Mouse (Mus musculus): Measurements from ENCODE around the gene Olfr481. TPM values are rescaled to one million over a fixed set of nuclear protein-coding genes. Genes with fewer than 3 reads are reported as not detected.

Olfr481 gene
- not detected in 2 replicates for polyA plus RNA-seq (2016; fragmentation: Nextera tagmentation; extraction: Ambion mirVana)

DNA sequence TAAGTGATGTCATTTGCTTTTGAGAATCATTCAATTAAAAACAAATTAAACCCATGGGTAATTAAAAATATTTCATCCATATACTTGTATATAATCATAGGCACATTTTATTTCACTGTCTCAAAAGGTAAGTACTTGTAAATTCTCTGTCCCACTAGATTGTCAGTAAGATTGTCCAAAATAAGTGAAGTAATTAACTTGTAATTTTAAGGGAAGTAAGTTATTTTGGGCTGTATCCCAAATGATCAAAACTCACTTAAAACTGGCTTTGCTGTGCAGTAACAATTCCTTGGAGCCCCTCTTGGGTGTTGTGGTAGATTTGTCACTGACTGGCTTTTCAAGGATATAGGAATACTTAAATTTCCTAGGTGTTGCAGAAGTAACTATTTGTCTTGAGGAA lies at the start of gene Olfr481:
Gene Olfr481, plus strand, starts transcription at position 301 of the 400 bp plus-strand sequence.
- no peaks in the 10 kb centered on the region for H3K9me3 ChIP-seq
- no peak within 1 kb of the TSS for H3K4me3 ChIP-seq (replicated peaks)
- H3K4me1 ChIP-seq: no peaks in the 10 kb centered on the region
- H3K4me2 ChIP-seq: no peak within 1 kb of the TSS
- no peaks in the 10 kb centered on the region for H3K36me3 ChIP-seq (replicated peaks)
- no peak within 1 kb of the TSS for H3K27ac ChIP-seq
- no peak for ATAC-seq (ENCODE audit: low FRiP score)
- no peak within 1 kb of the TSS for H3K9ac ChIP-seq
- no peaks in the 10 kb centered on the region for H3K27me3 ChIP-seq

DNA sequence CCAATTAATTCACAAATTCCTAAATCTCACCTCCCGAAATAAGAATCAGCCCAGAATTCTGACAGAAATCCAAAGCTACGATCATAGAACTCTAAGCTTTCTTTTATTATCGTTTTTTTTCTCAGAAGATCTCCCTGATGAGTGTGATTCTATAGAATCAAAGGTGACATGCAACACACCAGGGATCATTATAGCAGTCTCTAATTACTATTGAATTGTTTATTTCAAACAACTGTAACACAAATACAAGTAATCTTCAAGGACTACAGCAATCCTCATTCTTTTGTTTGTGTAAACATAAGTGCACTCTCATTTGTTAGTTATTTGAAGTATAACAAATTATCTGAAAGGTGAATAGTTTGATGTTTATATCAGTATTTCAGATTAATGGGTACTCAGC lies 45.8 kb upstream of the Olfr481 start, which contains the start of gene Olfr478:
Gene Olfr478, minus strand, starts transcription at position 101 of the 400 bp plus-strand sequence.
- 85% methylated on average over 3 of the region's 3 CpGs for WGBS
- Histone ChIP-seq H3K4me3 (replicated peaks) (no peak within 1 kb of the TSS), H3K4me1 (no peaks in the 10 kb centered on the region), H3K9ac (no peak within 1 kb of the TSS), H3K9me3 (0 out of 2 replicates have a peak, but pooled peaks cover 4% of the 10 kb centered on the region), H3K27me3 (no peaks in the 10 kb centered on the region), H3K27ac (no peak within 1 kb of the TSS), H3K4me2 (no peak within 1 kb of the TSS), H3K36me3 (replicated peaks) (no peaks in the 10 kb centered on the region)
- ATAC-seq (ENCODE audit: low FRiP score): no peak

DNA sequence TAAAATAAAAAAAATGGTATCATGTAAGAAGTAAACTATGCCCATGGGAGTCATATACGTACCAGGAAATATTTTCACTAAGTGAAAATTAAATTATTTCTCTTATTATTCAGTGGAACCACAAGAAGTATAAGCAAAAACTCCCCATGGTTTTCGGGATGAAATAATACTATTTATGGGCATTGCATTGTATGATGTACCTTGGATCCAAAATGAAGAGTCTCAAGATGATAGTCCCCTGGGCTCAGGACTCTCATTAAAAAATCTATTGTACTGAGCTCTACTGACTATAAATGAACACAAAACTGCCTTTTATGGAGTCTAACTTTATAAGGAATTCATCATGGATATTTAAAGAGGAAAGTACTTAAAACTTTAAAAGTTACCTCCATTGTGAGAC lies 29.3 kb upstream of the Olfr481 start, which contains the start of gene Olfr479:
Gene Olfr479, plus strand, starts transcription at position 301 of the 400 bp plus-strand sequence.
- H3K27me3 ChIP-seq: no peaks in the 10 kb centered on the region
- no peaks in the 10 kb centered on the region for H3K36me3 ChIP-seq (replicated peaks)
- no peaks in the 10 kb centered on the region for H3K4me1 ChIP-seq
- H3K27ac ChIP-seq: no peak within 1 kb of the TSS
- no peak within 1 kb of the TSS for H3K9ac ChIP-seq
- H3K4me3 ChIP-seq (replicated peaks): no peak within 1 kb of the TSS
- H3K4me2 ChIP-seq: no peak within 1 kb of the TSS
- 93% methylated on average over 2 of the region's 2 CpGs for WGBS
- no peak for ATAC-seq (ENCODE audit: low FRiP score)
- H3K9me3 ChIP-seq: no peaks in the 10 kb centered on the region

DNA sequence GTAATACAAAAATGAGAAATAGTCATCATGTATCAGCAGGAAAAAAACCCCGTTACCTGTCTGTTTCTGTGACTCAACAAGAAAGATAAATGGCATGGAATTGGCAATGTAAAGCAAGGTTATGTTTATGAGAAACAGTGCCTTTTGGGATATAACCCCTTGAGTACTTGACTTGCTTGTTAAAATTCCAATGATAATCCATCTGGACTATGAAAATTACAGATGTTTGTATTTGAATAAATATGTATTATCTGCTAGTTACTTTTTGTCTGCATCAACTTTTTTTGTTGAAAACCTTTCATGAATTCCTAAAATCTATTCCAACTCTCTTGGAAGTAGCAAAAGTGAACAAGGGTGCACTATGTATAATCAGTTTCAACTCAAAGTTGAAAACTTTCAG lies 12.4 kb upstream of the Olfr481 start, which contains the start of gene Olfr480:
Gene Olfr480, minus strand, starts transcription at position 101 of the 400 bp plus-strand sequence.
- Histone ChIP-seq H3K4me3 (replicated peaks) (no peak within 1 kb of the TSS), H3K4me2 (no peak within 1 kb of the TSS), H3K36me3 (replicated peaks) (no peaks in the 10 kb centered on the region), H3K27ac (no peak within 1 kb of the TSS), H3K9ac (no peak within 1 kb of the TSS), H3K4me1 (no peaks in the 10 kb centered on the region), H3K9me3 (no peaks in the 10 kb centered on the region), H3K27me3 (no peaks in the 10 kb centered on the region)
- WGBS: 86% methylated on average over 1 of the region's 1 CpGs
- ATAC-seq (ENCODE audit: low FRiP score): no peak

DNA sequence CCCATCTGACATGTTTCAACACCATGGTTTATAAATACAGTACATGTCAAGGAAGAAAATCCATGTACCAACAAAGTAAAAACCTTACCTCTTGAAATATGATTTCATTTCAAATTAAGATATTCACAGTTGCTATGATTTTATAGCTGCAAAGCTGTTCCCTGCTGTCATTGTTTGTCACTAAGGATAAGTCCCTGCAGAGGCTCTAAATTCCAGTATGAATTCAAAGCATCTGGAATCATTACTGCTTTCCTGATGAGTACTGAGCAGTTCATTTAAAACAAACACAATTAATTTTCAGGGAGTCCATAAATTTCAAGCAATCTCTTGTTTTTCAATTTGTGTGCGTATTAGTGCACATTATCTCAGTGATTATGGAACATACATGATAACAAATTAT lies 17.8 kb downstream of the Olfr481 start, which contains the start of gene Olfr482:
Gene Olfr482, minus strand, starts transcription at position 101 of the 400 bp plus-strand sequence.
- WGBS: 88% methylated on average over 1 of the region's 1 CpGs
- H3K9me3 ChIP-seq: no peaks in the 10 kb centered on the region
- H3K36me3 ChIP-seq (replicated peaks): no peaks in the 10 kb centered on the region
- ATAC-seq (ENCODE audit: low FRiP score): no peak
- no peak within 1 kb of the TSS for H3K4me2 ChIP-seq
- no peaks in the 10 kb centered on the region for H3K27me3 ChIP-seq
- no peak within 1 kb of the TSS for H3K27ac ChIP-seq
- no peak within 1 kb of the TSS for H3K9ac ChIP-seq
- H3K4me1 ChIP-seq: no peaks in the 10 kb centered on the region
- no peak within 1 kb of the TSS for H3K4me3 ChIP-seq (replicated peaks)

DNA sequence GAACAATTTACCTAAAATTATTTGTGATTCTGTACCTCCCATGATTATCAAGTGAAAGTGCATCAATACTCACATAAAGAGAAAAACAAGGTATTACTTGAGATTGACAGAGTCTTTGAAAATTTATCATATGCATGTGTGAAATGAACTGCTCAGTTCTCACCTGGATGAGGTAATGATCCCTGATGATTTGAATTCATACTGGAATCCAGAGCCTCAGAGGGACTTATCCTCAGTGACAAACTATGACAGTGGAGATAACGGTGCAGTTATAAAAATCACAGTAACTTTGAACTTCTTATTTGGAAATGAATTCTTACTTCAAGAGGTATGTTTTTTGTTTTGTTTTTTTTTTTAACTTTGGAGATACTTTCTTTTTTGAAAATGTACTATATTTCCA lies 20.9 kb downstream of the Olfr481 start, which contains the start of gene Olfr483:
Gene Olfr483, plus strand, starts transcription at position 301 of the 400 bp plus-strand sequence.
- ATAC-seq (ENCODE audit: low FRiP score): no peak
- H3K9ac ChIP-seq: no peak within 1 kb of the TSS
- WGBS: 75% methylated on average over 1 of the region's 1 CpGs
- H3K27me3 ChIP-seq: no peaks in the 10 kb centered on the region
- H3K9me3 ChIP-seq: no peaks in the 10 kb centered on the region
- H3K4me1 ChIP-seq: no peaks in the 10 kb centered on the region
- no peak within 1 kb of the TSS for H3K27ac ChIP-seq
- H3K4me3 ChIP-seq (replicated peaks): no peak within 1 kb of the TSS
- no peak within 1 kb of the TSS for H3K4me2 ChIP-seq
- H3K36me3 ChIP-seq (replicated peaks): no peaks in the 10 kb centered on the region

DNA sequence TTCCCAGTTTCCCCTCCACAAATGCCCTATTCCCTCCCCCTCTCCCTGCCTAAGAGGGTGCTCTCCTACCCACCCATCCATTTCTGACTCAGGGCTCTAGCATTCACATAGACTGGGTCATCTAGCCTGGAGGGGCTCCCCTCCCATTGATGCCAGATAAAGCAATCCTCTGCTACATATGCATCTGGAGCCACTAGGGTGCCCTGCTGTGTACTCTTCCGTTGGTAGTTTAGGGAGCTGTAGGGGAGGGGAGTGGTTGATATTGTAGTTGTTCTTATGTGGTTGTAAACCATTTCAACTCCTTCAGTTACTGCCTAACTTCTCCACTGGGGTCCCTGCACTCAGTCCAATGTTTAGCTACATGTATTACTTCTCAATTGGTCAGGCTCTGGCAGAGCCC lies 41.0 kb downstream of the Olfr481 start:
- H3K4me2 ChIP-seq: no peak overlapping the region
- no peak overlapping the region for H3K4me3 ChIP-seq (replicated peaks)
- H3K36me3 ChIP-seq (replicated peaks): no peaks in the 10 kb centered on the region
- H3K27ac ChIP-seq: no peak overlapping the region
- 9% methylated on average over 1 of the region's 1 CpGs for WGBS
- no peak overlapping the region for H3K9ac ChIP-seq
- H3K27me3 ChIP-seq: no peaks in the 10 kb centered on the region
- ATAC-seq (ENCODE audit: low FRiP score): no peak
- no peaks in the 10 kb centered on the region for H3K4me1 ChIP-seq
- H3K9me3 ChIP-seq: no peaks in the 10 kb centered on the region

DNA sequence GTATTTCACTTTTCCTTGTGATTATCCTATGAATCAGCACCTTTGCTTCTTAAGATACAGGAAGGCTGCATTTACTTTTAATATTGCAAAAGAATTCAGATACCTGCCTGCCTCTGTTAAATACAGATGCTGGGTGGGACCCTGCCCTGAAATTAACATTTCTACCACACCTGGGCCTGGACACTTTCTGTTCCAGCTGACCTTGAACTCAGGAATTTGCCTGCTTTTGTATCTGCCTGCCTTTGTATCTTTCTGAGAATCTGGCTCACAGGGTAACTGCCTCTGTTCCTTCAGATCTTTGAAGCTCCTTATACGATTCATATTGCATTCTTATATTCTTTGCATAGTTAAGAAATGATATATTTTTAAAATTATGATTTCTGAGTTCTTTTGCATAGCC lies 41.8 kb downstream of the Olfr481 start:
- Histone ChIP-seq H3K4me1 (no peaks in the 10 kb centered on the region), H3K9ac (no peak overlapping the region), H3K4me3 (replicated peaks) (no peak overlapping the region), H3K9me3 (no peaks in the 10 kb centered on the region), H3K36me3 (replicated peaks) (no peaks in the 10 kb centered on the region), H3K27me3 (no peaks in the 10 kb centered on the region), H3K4me2 (no peak overlapping the region), H3K27ac (no peak overlapping the region)
- 80% methylated on average over 1 of the region's 1 CpGs for WGBS
- no peak for ATAC-seq (ENCODE audit: low FRiP score)

DNA sequence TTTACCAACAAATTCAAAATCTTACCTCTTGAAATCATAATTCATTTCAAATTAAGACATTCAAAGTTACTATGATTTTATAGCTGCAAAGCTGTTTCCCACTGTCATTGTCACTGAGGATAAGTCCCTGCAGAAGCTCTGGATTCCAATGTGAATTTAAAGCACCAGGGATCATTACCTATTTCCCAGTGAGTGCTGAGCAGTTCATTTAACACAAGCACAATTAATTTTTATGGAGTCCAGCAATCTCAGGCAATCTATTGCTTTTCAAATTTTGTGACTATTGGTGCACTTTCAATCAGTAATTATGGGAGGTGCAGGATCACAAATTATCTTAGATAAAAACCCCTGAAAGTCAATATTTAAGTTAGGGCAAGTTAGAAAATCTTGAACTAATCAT lies 47.7 kb downstream of the Olfr481 start, which contains the start of gene Olfr484:
Gene Olfr484, minus strand, starts transcription at position 101 of the 400 bp plus-strand sequence.
- Histone ChIP-seq H3K27ac (no peak within 1 kb of the TSS), H3K4me2 (no peak within 1 kb of the TSS), H3K36me3 (replicated peaks) (no peaks in the 10 kb centered on the region), H3K9me3 (no peaks in the 10 kb centered on the region), H3K9ac (no peak within 1 kb of the TSS), H3K27me3 (no peaks in the 10 kb centered on the region), H3K4me1 (no peaks in the 10 kb centered on the region), H3K4me3 (replicated peaks) (no peak within 1 kb of the TSS)
- ATAC-seq (ENCODE audit: low FRiP score): no peak

Other genes starting within 250 kb of the Olfr481 start
- gene Olfr470, start 232.4 kb upstream of the Olfr481 start, polyA plus RNA-seq (2016; fragmentation: Nextera tagmentation; extraction: Ambion mirVana): not detected in 2 replicates
- gene Olfr472, start 182.0 kb upstream of the Olfr481 start, polyA plus RNA-seq (2016; fragmentation: Nextera tagmentation; extraction: Ambion mirVana): not detected in 2 replicates
- gene Olfr473, start 149.4 kb upstream of the Olfr481 start, polyA plus RNA-seq (2016; fragmentation: Nextera tagmentation; extraction: Ambion mirVana): not detected in 2 replicates
- gene Olfr474, start 125.2 kb upstream of the Olfr481 start, polyA plus RNA-seq (2016; fragmentation: Nextera tagmentation; extraction: Ambion mirVana): not detected in 2 replicates
- gene Olfr476, start 115.1 kb upstream of the Olfr481 start, polyA plus RNA-seq (2016; fragmentation: Nextera tagmentation; extraction: Ambion mirVana): not detected in 2 replicates
- not detected in 2 replicates for gene Olfr477, start 93.2 kb upstream of the Olfr481 start, polyA plus RNA-seq (2016; fragmentation: Nextera tagmentation; extraction: Ambion mirVana)
- gene Olfr478, start 45.9 kb upstream of the Olfr481 start, polyA plus RNA-seq (2016; fragmentation: Nextera tagmentation; extraction: Ambion mirVana): not detected in 2 replicates
- gene Olfr479, start 29.2 kb upstream of the Olfr481 start, polyA plus RNA-seq (2016; fragmentation: Nextera tagmentation; extraction: Ambion mirVana): not detected in 2 replicates
- not detected in 2 replicates for gene Olfr480, start 12.5 kb upstream of the Olfr481 start, polyA plus RNA-seq (2016; fragmentation: Nextera tagmentation; extraction: Ambion mirVana)
- 0.10 TPM in 1 of 2 replicates, not detected in the other for gene Olfr482, start 17.7 kb downstream of the Olfr481 start, polyA plus RNA-seq (2016; fragmentation: Nextera tagmentation; extraction: Ambion mirVana)
- not detected in 2 replicates for gene Olfr483, start 21.0 kb downstream of the Olfr481 start, polyA plus RNA-seq (2016; fragmentation: Nextera tagmentation; extraction: Ambion mirVana)
- gene Olfr484, start 47.6 kb downstream of the Olfr481 start, polyA plus RNA-seq (2016; fragmentation: Nextera tagmentation; extraction: Ambion mirVana): not detected in 2 replicates
- not detected in 2 replicates for gene Olfr485, start 80.0 kb downstream of the Olfr481 start, polyA plus RNA-seq (2016; fragmentation: Nextera tagmentation; extraction: Ambion mirVana)
- not detected in 2 replicates for gene Olfr486, start 92.9 kb downstream of the Olfr481 start, polyA plus RNA-seq (2016; fragmentation: Nextera tagmentation; extraction: Ambion mirVana)
- not detected in 2 replicates for gene Olfr487, start 134.8 kb downstream of the Olfr481 start, polyA plus RNA-seq (2016; fragmentation: Nextera tagmentation; extraction: Ambion mirVana)
- 0.06 TPM in 1 of 2 replicates, not detected in the other for gene Olfr488, start 178.5 kb downstream of the Olfr481 start, polyA plus RNA-seq (2016; fragmentation: Nextera tagmentation; extraction: Ambion mirVana)
- not detected in 2 replicates for gene Olfr490, start 209.1 kb downstream of the Olfr481 start, polyA plus RNA-seq (2016; fragmentation: Nextera tagmentation; extraction: Ambion mirVana)
- not detected in 2 replicates for gene Olfr491, start 233.6 kb downstream of the Olfr481 start, polyA plus RNA-seq (2016; fragmentation: Nextera tagmentation; extraction: Ambion mirVana)
- not detected in 2 replicates for gene Olfr492, start 243.8 kb downstream of the Olfr481 start, polyA plus RNA-seq (2016; fragmentation: Nextera tagmentation; extraction: Ambion mirVana)

Measured in forebrain, embryonic 12.5 days (tissue).